Mouse (Mus musculus): ENCODE results near the gene Scai. TPM values are rescaled to one million over a fixed set of nuclear protein-coding genes. Genes with fewer than 3 reads are reported as not detected.
A peak's percentile ranks its signal among the peaks of the same experiment; 100 is the strongest.
"Not testable (repeated sequence)": the region's sequence is repeated elsewhere in the genome, so short reads cannot be mapped to it uniquely, and the experiment has no call there.

Scai gene
- 0.78 TPM for polyA plus RNA-seq (2012; fragmentation: generic; extraction: Trizol)

DNA sequence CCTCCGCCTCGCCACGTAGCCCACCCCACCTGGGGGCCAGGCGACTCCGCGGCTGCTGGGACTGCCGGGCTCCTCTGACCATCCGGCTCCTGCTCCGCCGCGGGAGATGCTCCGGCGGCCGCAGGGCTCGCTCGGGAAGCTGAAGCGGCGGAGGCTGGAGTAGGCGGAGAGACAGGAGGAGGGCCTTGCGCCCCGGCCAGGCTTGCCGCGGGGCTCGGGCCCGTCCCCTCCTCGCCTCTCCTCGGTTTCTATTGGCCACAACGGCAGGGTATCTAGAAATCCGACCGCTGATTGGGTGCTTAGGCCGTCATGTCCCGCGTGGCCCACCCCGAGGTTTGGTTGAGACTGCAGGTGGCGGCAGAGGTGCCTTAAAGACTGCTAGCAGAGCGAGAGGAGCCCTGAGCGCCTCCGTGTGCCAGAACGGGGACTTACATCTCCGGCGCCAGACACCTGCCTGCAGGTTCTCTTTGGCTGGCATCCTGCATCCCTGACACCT lies at the start of gene Scai:
TSS of gene Scai (minus strand) at position 174 of the 496 bp plus-strand sequence.
- no peaks in the 10 kb centered on the region for H3K79me2 ChIP-seq (ENCODE audit: control insufficient read depth, insufficient read depth)
- no peaks in the 10 kb centered on the region for H3K27me3 ChIP-seq (ENCODE audit: control insufficient read depth, insufficient read depth, insufficient read length)
- H3K36me3 ChIP-seq (ENCODE audit: control insufficient read depth, insufficient read depth) = no peaks in the 10 kb centered on the region
- peak within 1 kb of the TSS; percentile 96 for H3K4me2 ChIP-seq (ENCODE audit: low read depth)
- H3ac ChIP-seq (ENCODE audit: control insufficient read depth, insufficient read length) = peak within 1 kb of the TSS; percentile 16
- peak within 1 kb of the TSS; percentile 32 for H3K4me3 ChIP-seq
- TF ChIP-seq MYOG (IDR thresholded peaks at IDR 0.05; ENCODE audit: control insufficient read depth in 1 of 3, insufficient read depth in 1 of 3, insufficient read length in 2 of 3, low read depth in 2 of 3) = no peak
- TF ChIP-seq POLR2AphosphoS2 (IDR thresholded peaks at IDR 0.05; ENCODE audit: insufficient read length, low read depth) = peak; percentile 80
- TF ChIP-seq REST (IDR thresholded peaks at IDR 0.05; ENCODE audit: insufficient read depth, insufficient read length) = no peak
- no peak for TF ChIP-seq TCF3 (IDR thresholded peaks at IDR 0.05; ENCODE audit: insufficient read length, low read depth)
- no peak for TF ChIP-seq TCF12 (IDR thresholded peaks at IDR 0.05; ENCODE audit: insufficient read depth, poor library complexity, severe bottlenecking)
- no peak for TF ChIP-seq USF1 (IDR thresholded peaks at IDR 0.05; ENCODE audit: low read depth)
- no peak for TF ChIP-seq E2F4 (IDR thresholded peaks at IDR 0.05; ENCODE audit: insufficient read depth)
- TF ChIP-seq MYOD1 (IDR thresholded peaks at IDR 0.05; ENCODE audit: control insufficient read depth in 1 of 3, insufficient read length in 2 of 3, low read depth in 2 of 3) = peak in 1 of 3 experiments; percentile 24
- TF ChIP-seq MAX (IDR thresholded peaks at IDR 0.05; ENCODE audit: low read depth) = no peak
- peak; percentile 59 for TF ChIP-seq POLR2A (IDR thresholded peaks at IDR 0.05; ENCODE audit: insufficient read length, low read depth)
- TF ChIP-seq SRF (IDR thresholded peaks at IDR 0.05; ENCODE audit: control insufficient read depth, insufficient read length, low read depth) = peak; percentile 20
- no peak for TF ChIP-seq CEBPB (IDR thresholded peaks at IDR 0.05; ENCODE audit: insufficient read depth, poor library complexity, severe bottlenecking)

DNA sequence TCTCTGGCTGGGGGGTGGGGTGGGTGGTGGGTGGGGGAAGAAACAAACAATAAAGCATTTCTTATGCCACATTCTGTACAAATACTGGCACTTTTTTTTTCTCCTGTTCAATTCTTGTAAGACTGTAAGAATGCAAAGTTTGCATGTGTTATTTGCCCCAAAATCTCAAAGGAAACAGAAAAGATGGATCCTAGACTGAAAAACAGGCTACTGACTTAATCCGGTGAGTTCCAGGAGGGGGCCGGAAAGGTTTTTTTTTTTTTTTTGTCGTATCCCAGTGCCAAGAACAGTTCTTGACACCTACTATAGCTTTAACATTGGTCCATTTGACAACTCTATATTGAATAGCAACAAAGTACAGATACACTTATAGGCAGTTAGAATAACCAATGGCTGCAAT lies 36.2 kb upstream of the Scai start:
- H3ac ChIP-seq (ENCODE audit: control insufficient read depth, insufficient read length) = no peak overlapping the region
- H3K4me2 ChIP-seq (ENCODE audit: low read depth) = peak overlapping the region; percentile 88
- peak overlapping the region; percentile 61 for H3K4me3 ChIP-seq
- TF ChIP-seq CEBPB (IDR thresholded peaks at IDR 0.05; ENCODE audit: insufficient read depth, poor library complexity, severe bottlenecking) = no peak
- no peak for TF ChIP-seq POLR2A (IDR thresholded peaks at IDR 0.05; ENCODE audit: insufficient read length, low read depth)
- no peak for TF ChIP-seq TCF3 (IDR thresholded peaks at IDR 0.05; ENCODE audit: insufficient read length, low read depth)
- no peak for TF ChIP-seq MYOD1 (IDR thresholded peaks at IDR 0.05; ENCODE audit: control insufficient read depth in 1 of 3, insufficient read length in 2 of 3, low read depth in 2 of 3)
- no peak for TF ChIP-seq E2F4 (IDR thresholded peaks at IDR 0.05; ENCODE audit: insufficient read depth)
- TF ChIP-seq TCF12 (IDR thresholded peaks at IDR 0.05; ENCODE audit: insufficient read depth, poor library complexity, severe bottlenecking) = no peak
- TF ChIP-seq MAX (IDR thresholded peaks at IDR 0.05; ENCODE audit: low read depth) = no peak
- TF ChIP-seq POLR2AphosphoS2 (IDR thresholded peaks at IDR 0.05; ENCODE audit: insufficient read length, low read depth) = no peak
- TF ChIP-seq MYOG (IDR thresholded peaks at IDR 0.05; ENCODE audit: control insufficient read depth in 1 of 3, insufficient read depth in 1 of 3, insufficient read length in 2 of 3, low read depth in 2 of 3) = no peak
- TF ChIP-seq SRF (IDR thresholded peaks at IDR 0.05; ENCODE audit: control insufficient read depth, insufficient read length, low read depth) = no peak
- no peak for TF ChIP-seq REST (IDR thresholded peaks at IDR 0.05; ENCODE audit: insufficient read depth, insufficient read length)
- TF ChIP-seq USF1 (IDR thresholded peaks at IDR 0.05; ENCODE audit: low read depth) = no peak
- peaks cover 8% of the 10 kb centered on the region for H3K27me3 ChIP-seq (ENCODE audit: control insufficient read depth, insufficient read depth, insufficient read length)
- H3K79me2 ChIP-seq (ENCODE audit: control insufficient read depth, insufficient read depth) = peaks cover 39% of the 10 kb centered on the region
- H3K36me3 ChIP-seq (ENCODE audit: control insufficient read depth, insufficient read depth) = no peaks in the 10 kb centered on the region

DNA sequence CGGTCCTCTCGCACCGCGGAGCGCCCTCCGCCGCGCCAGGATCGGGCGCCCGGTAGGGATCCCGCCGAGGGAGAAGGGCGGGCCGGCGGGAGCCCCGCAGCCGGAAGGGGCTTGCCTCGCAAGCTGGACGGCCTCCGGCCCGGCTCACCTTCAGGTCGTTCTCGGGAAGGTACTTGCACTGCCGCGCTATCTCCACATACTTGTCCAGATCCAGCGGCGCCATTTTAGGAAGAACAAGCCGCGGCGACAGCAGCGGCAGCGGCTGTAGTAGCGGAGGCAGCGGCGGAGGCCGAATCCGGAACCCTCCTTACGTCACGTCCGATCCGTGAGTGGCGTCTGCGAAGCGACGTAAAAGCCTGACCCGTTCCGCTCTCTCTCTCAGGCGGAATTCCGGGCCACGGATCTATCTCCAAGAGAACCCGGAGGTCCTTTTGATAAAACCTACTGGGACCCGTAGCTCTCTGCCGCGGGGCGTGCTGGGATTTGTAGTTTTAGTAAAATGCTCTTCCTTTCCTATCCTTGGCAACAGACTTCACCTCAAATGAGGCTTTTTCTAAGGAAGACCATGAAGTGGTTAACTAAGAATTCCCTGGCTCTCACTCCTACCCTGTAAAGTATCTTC lies 35.6 kb upstream of the Scai start, which contains the start of gene Ppp6c:
TSS of gene Ppp6c (minus strand) at position 433 of the 622 bp plus-strand sequence.
- Histone ChIP-seq H3K36me3 (ENCODE audit: control insufficient read depth, insufficient read depth) (no peaks in the 10 kb centered on the region), H3K79me2 (ENCODE audit: control insufficient read depth, insufficient read depth) (peaks cover 45% of the 10 kb centered on the region), H3K27me3 (ENCODE audit: control insufficient read depth, insufficient read depth, insufficient read length) (peaks cover 8% of the 10 kb centered on the region), H3ac (ENCODE audit: control insufficient read depth, insufficient read length) (peak within 1 kb of the TSS; percentile 69), H3K4me2 (ENCODE audit: low read depth) (peak within 1 kb of the TSS; percentile 98), H3K4me3 (peak within 1 kb of the TSS; percentile 61)
- no peak for TF ChIP-seq MYOG (IDR thresholded peaks at IDR 0.05; ENCODE audit: control insufficient read depth in 1 of 3, insufficient read depth in 1 of 3, insufficient read length in 2 of 3, low read depth in 2 of 3)
- no peak for TF ChIP-seq MYOD1 (IDR thresholded peaks at IDR 0.05; ENCODE audit: control insufficient read depth in 1 of 3, insufficient read length in 2 of 3, low read depth in 2 of 3)
- peak; percentile 80 for TF ChIP-seq POLR2AphosphoS2 (IDR thresholded peaks at IDR 0.05; ENCODE audit: insufficient read length, low read depth)
- peak; percentile 67 for TF ChIP-seq SRF (IDR thresholded peaks at IDR 0.05; ENCODE audit: control insufficient read depth, insufficient read length, low read depth)
- no peak for TF ChIP-seq MAX (IDR thresholded peaks at IDR 0.05; ENCODE audit: low read depth)
- peak; percentile 86 for TF ChIP-seq POLR2A (IDR thresholded peaks at IDR 0.05; ENCODE audit: insufficient read length, low read depth)

DNA sequence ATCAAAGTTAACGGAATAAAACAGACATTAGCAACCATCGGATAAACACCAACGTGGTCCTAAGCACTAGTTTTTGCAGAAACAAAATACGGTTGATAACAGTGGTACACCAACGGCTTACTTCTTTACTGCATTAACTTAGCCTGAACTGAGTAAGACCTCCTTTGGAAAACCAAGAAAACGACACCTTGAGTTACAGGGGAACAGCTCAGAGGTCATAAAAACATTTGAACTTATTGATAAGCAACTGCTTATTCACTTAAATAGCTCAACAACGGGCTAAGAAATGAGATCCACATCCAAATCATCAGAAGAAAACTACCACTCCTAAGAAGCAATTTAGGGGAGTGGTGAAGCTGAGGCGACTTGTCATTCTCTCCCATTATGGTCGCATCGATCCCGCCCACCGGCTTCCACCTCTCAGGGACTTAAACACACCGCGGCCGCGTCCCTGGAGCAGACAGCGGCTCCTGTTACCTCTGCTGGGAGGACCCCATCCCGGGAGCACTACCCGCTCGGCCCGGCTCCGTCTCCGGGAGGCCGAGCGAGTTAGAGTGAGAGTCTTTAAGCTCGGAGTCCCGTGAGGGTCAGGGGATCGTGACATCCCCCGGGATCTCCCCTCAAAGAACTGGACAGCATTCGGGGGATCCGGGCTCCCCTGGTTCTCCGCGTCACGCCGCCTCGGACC lies 34.9 kb upstream of the Scai start:
- H3ac ChIP-seq (ENCODE audit: control insufficient read depth, insufficient read length) = peak overlapping the region; percentile 69
- peak overlapping the region; percentile 61 for H3K4me3 ChIP-seq
- peak overlapping the region; percentile 98 for H3K4me2 ChIP-seq (ENCODE audit: low read depth)
- H3K36me3 ChIP-seq (ENCODE audit: control insufficient read depth, insufficient read depth); H3K27me3 ChIP-seq (ENCODE audit: control insufficient read depth, insufficient read depth, insufficient read length): not testable (repeated sequence)
- H3K79me2 ChIP-seq (ENCODE audit: control insufficient read depth, insufficient read depth) = peaks cover 51% of the 10 kb centered on the region
